Mouse (Mus musculus) olfactory bulb, adult 2 months (tissue): ENCODE data around the gene 7530416G11Rik.

Experiments used
- CTCF ChIP-seq: fragments of 200-500 bp; IDR thresholded peaks from 2 replicates; pipeline ENCODE4 v1.5.1; 2012; ENCODE audit warnings: low read depth, mild to moderate bottlenecking, low read length, moderate library complexity; ENCODE audit not compliant: insufficient read depth
- POLR2A ChIP-seq: fragments of 200-500 bp; IDR thresholded peaks from 2 replicates; pipeline ENCODE4 v1.6.1; 2012; ENCODE audit warnings: mild to moderate bottlenecking, low read depth, low read length, moderate library complexity; ENCODE audit not compliant: insufficient read depth

DNA sequence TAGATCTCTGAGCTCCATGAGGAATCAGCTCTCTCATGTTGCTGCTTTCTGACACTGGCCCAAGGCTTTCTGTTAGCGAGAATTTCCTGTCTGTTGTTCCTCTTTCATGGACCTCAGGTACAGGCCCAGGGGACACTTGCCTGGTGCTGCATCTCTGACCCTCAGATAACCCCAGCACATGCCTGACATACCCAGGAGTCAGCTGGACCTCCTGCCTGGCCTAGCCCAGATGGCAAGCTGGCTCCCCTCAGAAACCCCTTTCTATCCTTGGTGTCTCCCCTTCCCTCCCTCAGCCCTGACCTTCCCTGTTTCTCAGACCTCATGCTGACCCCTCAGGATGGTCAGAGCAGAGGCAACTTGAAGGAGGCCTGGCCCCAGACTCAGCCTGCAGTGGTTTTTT lies 3.7 kb upstream of the 7530416G11Rik start:
- TF ChIP-seq CTCF (no peak), POLR2A (no peak)
